Mouse (Mus musculus) heart, postnatal 14 days (tissue): ENCODE measurements at regions not wholly inside any gene's neighbourhood (a gene's known extent, or its start where the extent isn't known, plus 50 kb on each side); places are given as distances from the start of the nearest gene placed in this dataset.

Source experiments
- DNase-seq, 2 experiments: peaks; one replicate each; pipeline ENCODE4 v3.0.0; 2021 to 2022
- intact Hi-C: fragments of 180-260 bp; cut with DNase I; formaldehyde crosslinking; loops from one replicate; pipeline ENCODE4 v1.15.1; 2025
- microRNA-seq, 2 experiments: library from miRNA; unstranded; fragments of <30 nt; microRNA quantifications; one replicate each; pipeline ENCODE4 v1.2.0; 2021 to 2022

GRCm38 (mm10) chr2:84259222-84259621 is 166.0 kb downstream of the Calcrl start:
- no peak for DNase-seq
- intact Hi-C loops = no loop called here

GRCm38 (mm10) chr2:84260701-84261100 is 164.5 kb downstream of the Calcrl start:
- intact Hi-C loops = loop anchor here (5.0 kb wide), 1 partner anchor 167 kb away; the partner anchor contains the start of gene Calcrl
- DNase-seq = no peak

- no peak for DNase-seq
- intact Hi-C loops = loop anchor here (5.0 kb wide), 1 partner anchor 166 kb away; the partner anchor contains the start of gene Calcrl
Measured at GRCm38 (mm10) chr2:84261481-84261880, 163.7 kb downstream of the Calcrl start.

GRCm38 (mm10) chr2:84264485-84264884 is 160.7 kb downstream of the Calcrl start:
- no peak for DNase-seq
- intact Hi-C loops = loop anchor here (5.0 kb wide), 1 partner anchor 163 kb away; the partner anchor contains the start of gene Calcrl

- intact Hi-C loops = no loop called here
- DNase-seq = no peak
Measured at GRCm38 (mm10) chr2:84265002-84265401, 160.2 kb downstream of the Calcrl start.

GRCm38 (mm10) chr2:84266158-84266557 is 159.1 kb downstream of the Calcrl start:
- intact Hi-C loops = no loop called here
- DNase-seq = no peak

GRCm38 (mm10) chr2:84266883-84267554 is 158.2 kb downstream of the Calcrl start:
- intact Hi-C loops = no loop called here
- no peak for DNase-seq

- intact Hi-C loops = no loop called here
- no peak for DNase-seq
Measured at GRCm38 (mm10) chr2:84274038-84274724, 151.0 kb downstream of the Calcrl start.

GRCm38 (mm10) chr2:84277181-84277580 is 148.0 kb downstream of the Calcrl start:
- DNase-seq = no peak
- intact Hi-C loops = no loop called here

Small RNA genes in the stretch of these regions (microRNA-seq; reads per million reads assigned to microRNA genes)
- 0 reads per million in 2 experiments for gene Gm25972
